Mouse (Mus musculus): ENCODE measurements around the gene S1pr2. TPM values are rescaled to one million over a fixed set of nuclear protein-coding genes. Genes with fewer than 3 reads are reported as not detected.

The S1pr2 gene
- total and polyA plus RNA-seq, 3 experiments = 1.3 to 3.2 (median 2.0) TPM

DNA sequence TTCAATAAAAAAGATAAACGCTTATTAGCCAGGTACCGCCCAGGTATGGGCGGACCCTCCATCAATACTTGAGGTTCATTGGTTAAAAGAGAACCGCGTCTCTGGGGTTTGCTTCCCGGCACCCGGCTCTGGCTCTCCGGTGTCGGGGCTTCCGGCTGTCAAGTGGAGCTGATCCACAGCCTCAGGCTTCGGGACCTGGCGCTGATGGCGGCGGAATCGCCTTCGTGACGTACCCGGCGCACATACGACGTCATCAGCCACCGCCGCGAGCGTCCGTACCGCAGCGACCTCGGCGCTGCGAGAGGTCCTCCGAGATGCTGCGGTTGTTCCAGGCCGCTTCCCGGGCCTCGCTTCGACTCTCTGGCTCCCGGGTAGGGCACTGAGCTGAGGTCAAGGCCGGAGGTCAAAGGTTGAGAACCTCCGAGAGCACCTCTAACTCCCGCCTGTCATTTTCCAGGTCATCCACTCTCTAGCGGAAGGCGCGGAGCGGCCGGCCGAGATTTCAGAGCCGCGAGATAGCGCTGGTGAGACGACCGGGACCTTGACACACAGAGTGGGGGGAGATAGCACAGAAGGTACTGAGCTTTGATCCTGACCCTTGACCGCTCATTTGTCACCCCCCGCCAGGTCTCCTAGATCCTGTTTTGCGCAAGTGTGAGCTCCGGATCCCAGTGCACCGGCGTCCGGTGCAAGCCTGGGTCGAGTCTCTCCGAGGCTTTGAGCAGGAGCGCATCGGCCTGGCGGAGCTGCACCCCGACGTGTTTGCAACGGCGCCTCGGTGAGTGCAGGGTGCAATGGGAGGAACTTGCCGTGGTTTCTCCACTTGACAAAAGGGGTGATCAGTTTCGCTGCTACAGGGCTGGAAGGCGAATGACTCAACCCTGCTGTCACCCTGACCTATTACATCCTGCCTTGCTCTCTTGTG, 26.3 kb upstream of the S1pr2 start, which contains the start of gene Mrpl4:
Gene Mrpl4, plus strand, starts transcription at position 112 of the 925 bp plus-strand sequence.
- Histone ChIP-seq H3K4me1 (ENCODE audit: control insufficient read depth in 1 of 2, insufficient read depth in 2 of 2) (peaks cover 2 to 17% of the 10 kb centered on the region in 2 experiments; a peak in 3 of 4 replicates), H3K79me2 (replicated peaks; ENCODE audit: control insufficient read depth, extremely low read depth, insufficient read depth, poor library complexity, severe bottlenecking) (peaks cover 11% of the 10 kb centered on the region), H3K4me3 (replicated peaks in 1 of 3; ENCODE audit: low read depth in 2 of 3, low read length in 2 of 3, poor library complexity in 1 of 3) (peak within 1 kb of the TSS; percentile 69 to 93 (median 85)), H3K9me3 (replicated peaks; ENCODE audit: low read length) (no peaks in the 10 kb centered on the region), H3K27ac (ENCODE audit: insufficient read depth, low read depth) (0 out of 2 replicates have a peak within 1 kb of the TSS, but pooled peaks have one; percentile 2), H3K4me2 (ENCODE audit: insufficient read depth, low read depth, poor library complexity, severe bottlenecking) (peak within 1 kb of the TSS; percentile 85), H3K27me3 (replicated peaks) (no peaks in the 10 kb centered on the region), H3K36me3 (replicated peaks in 1 of 2; ENCODE audit: control insufficient read depth in 1 of 2, insufficient read depth in 1 of 2, low read length in 1 of 2) (peaks cover 30 to 36% of the 10 kb centered on the region in 2 experiments), H3K9ac (ENCODE audit: insufficient read depth, low read depth) (peak within 1 kb of the TSS; percentile 85)
- dilution Hi-C loops (cut with MboI; ENCODE audit: extremely low pct_ligation_motif_present, extremely low pct_unique_long_range_greater_than_20kb, low sequenced_read_pairs) = no loop called here
- peak; percentile 88 for DNase-seq (ENCODE audit: extremely low read depth)
- in situ Hi-C loops (cut with MboI; ENCODE audit: low pct_ligation_motif_present, low pct_unique_long_range_greater_than_20kb, low sequenced_read_pairs) = loop anchor here (5.0 kb wide), 2 partner anchors 56 to 101 kb away; no protein-coding TSS in a partner anchor
- TF ChIP-seq MEF2A (IDR thresholded peaks at IDR 0.05; ENCODE audit: borderline replicate concordance, low read depth, low read length) = peak; percentile 34; the same call in 1 of the 2 replicates
- TF ChIP-seq SIN3A (IDR thresholded peaks at IDR 0.05; ENCODE audit: low read length) = peak; percentile 92
- TF ChIP-seq ZMIZ1 (IDR thresholded peaks at IDR 0.05; ENCODE audit: low read depth, low read length) = peak; percentile 76
- peak; percentile 72; the same call in 1 of the 2 replicates for TF ChIP-seq CHD2 (IDR thresholded peaks at IDR 0.05; ENCODE audit: low read length)
- no peak for TF ChIP-seq JUND (conservative IDR thresholded peaks at IDR 0.05; ENCODE audit: low read depth, low read length)
- TF ChIP-seq TBP (conservative IDR thresholded peaks at IDR 0.05; ENCODE audit: low read depth, low read length) = 0 out of 2 replicates have a peak, but pooled peaks have one; percentile 58
- TF ChIP-seq EP300 (IDR thresholded peaks at IDR 0.05; ENCODE audit: low read length) = no peak
- no peak; the same call in 1 of the 2 replicates for TF ChIP-seq ETS1 (conservative IDR thresholded peaks at IDR 0.05; ENCODE audit: low read depth, low read length)
- TF ChIP-seq SMC3 (IDR thresholded peaks at IDR 0.05; ENCODE audit: low read depth, low read length) = peak; percentile 23; the same call in 1 of the 2 replicates
- no peak for TF ChIP-seq MYC (IDR thresholded peaks at IDR 0.05; ENCODE audit: low read depth, low read length)
- TF ChIP-seq ZNF384 (IDR thresholded peaks at IDR 0.05; ENCODE audit: low read depth, low read length) = no peak
- no peak for TF ChIP-seq ZKSCAN1 (IDR thresholded peaks at IDR 0.05; ENCODE audit: borderline replicate concordance, low read depth, low read length)
- TF ChIP-seq IRF4 (IDR thresholded peaks at IDR 0.05; ENCODE audit: low read depth, low read length) = peak; percentile 60
- TF ChIP-seq TCF12 (IDR thresholded peaks at IDR 0.05; ENCODE audit: low read depth, low read length) = peak; percentile 69
- 0 out of 2 replicates have a peak, but pooled peaks have one; percentile 12 for TF ChIP-seq BHLHE40 (IDR thresholded peaks at IDR 0.05; ENCODE audit: low read depth, low read length)
- TF ChIP-seq NELFE (IDR thresholded peaks at IDR 0.05; ENCODE audit: low read depth, low read length) = peak; percentile 96
- TF ChIP-seq ELF1 (IDR thresholded peaks at IDR 0.05; ENCODE audit: low read depth, low read length) = peak; percentile 72
- no peak for TF ChIP-seq E2F4 (IDR thresholded peaks at IDR 0.05; ENCODE audit: insufficient replicate concordance, low read depth, low read length)
- TF ChIP-seq CTCF (conservative IDR thresholded peaks at IDR 0.05 in 1 of 2, IDR thresholded peaks at IDR 0.05 in 1 of 2; ENCODE audit: low read depth in 2 of 2, low read length in 2 of 2) = peak in 1 of 2 experiments; percentile 37; a peak in 2 of 4 replicates
- no peak for TF ChIP-seq RCOR1 (conservative IDR thresholded peaks at IDR 0.05; ENCODE audit: low read depth, low read length)
- peak; percentile 62; the same call in 1 of the 2 replicates for TF ChIP-seq POLR2AphosphoS2 (IDR thresholded peaks at IDR 0.05; ENCODE audit: low read depth, low read length)
- no peak for TF ChIP-seq JUN (IDR thresholded peaks at IDR 0.05; ENCODE audit: insufficient read depth, low read depth, low read length)
- peak; percentile 52 for TF ChIP-seq NRF1 (IDR thresholded peaks at IDR 0.05; ENCODE audit: low read depth, low read length)
- TF ChIP-seq MAX (IDR thresholded peaks at IDR 0.05; ENCODE audit: low read length) = no peak; the same call in 1 of the 2 replicates
- TF ChIP-seq HCFC1 (IDR thresholded peaks at IDR 0.05; ENCODE audit: low read depth, low read length) = peak; percentile 91
- no peak for TF ChIP-seq ZC3H11A (IDR thresholded peaks at IDR 0.05; ENCODE audit: low read depth, low read length)
- no peak; the same call in 1 of the 2 replicates for TF ChIP-seq RAD21 (IDR thresholded peaks at IDR 0.05; ENCODE audit: low read depth, low read length)
- peak; percentile 66; the same call in 1 of the 2 replicates for TF ChIP-seq GABPA (IDR thresholded peaks at IDR 0.05; ENCODE audit: insufficient replicate concordance, low read depth, low read length)
- TF ChIP-seq KAT2A (IDR thresholded peaks at IDR 0.05; ENCODE audit: insufficient replicate concordance, low read length) = peak; percentile 79; the same call in 1 of the 2 replicates
- peak; percentile 91 for TF ChIP-seq MXI1 (IDR thresholded peaks at IDR 0.05; ENCODE audit: low read depth, low read length)
- TF ChIP-seq USF2 (conservative IDR thresholded peaks at IDR 0.05; ENCODE audit: low read depth, low read length) = no peak
- no peak for TF ChIP-seq MAZ (IDR thresholded peaks at IDR 0.05; ENCODE audit: low read depth, low read length)
- no peak for TF ChIP-seq MAFK (IDR thresholded peaks at IDR 0.05; ENCODE audit: insufficient replicate concordance, low read length)
- TF ChIP-seq PAX5 (IDR thresholded peaks at IDR 0.05; ENCODE audit: low read length) = no peak
- TF ChIP-seq USF1 (IDR thresholded peaks at IDR 0.05; ENCODE audit: low read depth, low read length) = no peak
- no peak for TF ChIP-seq CHD1 (IDR thresholded peaks at IDR 0.05; ENCODE audit: low read depth, low read length)
